Mouse (Mus musculus): ENCODE results near the gene 2010111I01Rik. TPM values are rescaled to one million over a fixed set of nuclear protein-coding genes. Genes with fewer than 3 reads are reported as not detected.

The 2010111I01Rik gene
- total and polyA plus RNA-seq, 3 experiments: 13.3 to 19.8 (median 14.4) TPM

GRCm38 (mm10) chr13:63146604-63147188 lies 182.0 kb downstream of the 2010111I01Rik start:
- no peaks in the 10 kb centered on the region for H3K36me3 ChIP-seq (replicated peaks in 1 of 2; ENCODE audit: control insufficient read depth in 1 of 2, insufficient read depth in 1 of 2, low read length in 1 of 2)
- H3K79me2 ChIP-seq (replicated peaks; ENCODE audit: control insufficient read depth, extremely low read depth, insufficient read depth, poor library complexity, severe bottlenecking): no peaks in the 10 kb centered on the region
- TF ChIP-seq PAX5 (IDR thresholded peaks at IDR 0.05; ENCODE audit: low read length) (no peak), EP300 (IDR thresholded peaks at IDR 0.05; ENCODE audit: low read length) (no peak), E2F4 (IDR thresholded peaks at IDR 0.05; ENCODE audit: insufficient replicate concordance, low read depth, low read length) (no peak), ZNF384 (IDR thresholded peaks at IDR 0.05; ENCODE audit: low read depth, low read length) (no peak), ZKSCAN1 (IDR thresholded peaks at IDR 0.05; ENCODE audit: borderline replicate concordance, low read depth, low read length) (no peak), NRF1 (IDR thresholded peaks at IDR 0.05; ENCODE audit: low read depth, low read length) (no peak), USF2 (conservative IDR thresholded peaks at IDR 0.05; ENCODE audit: low read depth, low read length) (no peak)
- no peaks in the 10 kb centered on the region for H3K9me3 ChIP-seq (replicated peaks; ENCODE audit: low read length)
- no peak overlapping the region for H3K4me3 ChIP-seq (replicated peaks in 1 of 3; ENCODE audit: low read depth in 2 of 3, low read length in 2 of 3, poor library complexity in 1 of 3)
- in situ Hi-C loops (cut with MboI; ENCODE audit: low pct_ligation_motif_present, low pct_unique_long_range_greater_than_20kb, low sequenced_read_pairs) (no loop called here), dilution Hi-C loops (cut with MboI; ENCODE audit: extremely low pct_ligation_motif_present, extremely low pct_unique_long_range_greater_than_20kb, low sequenced_read_pairs) (no loop called here)
- no peak overlapping the region for H3K9ac ChIP-seq (ENCODE audit: insufficient read depth, low read depth)
- no peak overlapping the region for H3K27ac ChIP-seq (ENCODE audit: insufficient read depth, low read depth)
- H3K4me2 ChIP-seq (ENCODE audit: insufficient read depth, low read depth, poor library complexity, severe bottlenecking): no peak overlapping the region
- no peak for DNase-seq (ENCODE audit: extremely low read depth)
- no peaks in the 10 kb centered on the region for H3K27me3 ChIP-seq (replicated peaks)
- H3K4me1 ChIP-seq (ENCODE audit: control insufficient read depth in 1 of 2, insufficient read depth in 2 of 2): peaks cover 0 to 6% of the 10 kb centered on the region in 2 experiments; a peak in 1 of 4 replicates

GRCm38 (mm10) chr13:63148157-63148556 lies 183.5 kb downstream of the 2010111I01Rik start:
- Histone ChIP-seq H3K27me3 (replicated peaks) (no peaks in the 10 kb centered on the region), H3K27ac (ENCODE audit: insufficient read depth, low read depth) (no peak overlapping the region)
- in situ Hi-C loops (cut with MboI; ENCODE audit: low pct_ligation_motif_present, low pct_unique_long_range_greater_than_20kb, low sequenced_read_pairs): no loop called here

GRCm38 (mm10) chr13:63150470-63151020 lies 185.9 kb downstream of the 2010111I01Rik start:
- no peak overlapping the region for H3K27ac ChIP-seq (ENCODE audit: insufficient read depth, low read depth)
- in situ Hi-C loops (cut with MboI; ENCODE audit: low pct_ligation_motif_present, low pct_unique_long_range_greater_than_20kb, low sequenced_read_pairs) (no loop called here), dilution Hi-C loops (cut with MboI; ENCODE audit: extremely low pct_ligation_motif_present, extremely low pct_unique_long_range_greater_than_20kb, low sequenced_read_pairs) (no loop called here)

More at GRCm38 (mm10) chr13:63148157-63148556, 183.5 kb downstream of the 2010111I01Rik start:
- dilution Hi-C loops (cut with MboI; ENCODE audit: extremely low pct_ligation_motif_present, extremely low pct_unique_long_range_greater_than_20kb, low sequenced_read_pairs): no loop called here
- TF ChIP-seq UBTF (IDR thresholded peaks at IDR 0.05; ENCODE audit: low read depth, low read length) (no peak), ZKSCAN1 (IDR thresholded peaks at IDR 0.05; ENCODE audit: borderline replicate concordance, low read depth, low read length) (no peak), EP300 (IDR thresholded peaks at IDR 0.05; ENCODE audit: low read length) (no peak), SMC3 (IDR thresholded peaks at IDR 0.05; ENCODE audit: low read depth, low read length) (no peak), ZMIZ1 (IDR thresholded peaks at IDR 0.05; ENCODE audit: low read depth, low read length) (no peak), JUN (IDR thresholded peaks at IDR 0.05; ENCODE audit: insufficient read depth, low read depth, low read length) (no peak), HCFC1 (IDR thresholded peaks at IDR 0.05; ENCODE audit: low read depth, low read length) (no peak), ETS1 (conservative IDR thresholded peaks at IDR 0.05; ENCODE audit: low read depth, low read length) (no peak), GABPA (IDR thresholded peaks at IDR 0.05; ENCODE audit: insufficient replicate concordance, low read depth, low read length) (no peak)
- Histone ChIP-seq H3K4me3 (replicated peaks in 1 of 3; ENCODE audit: low read depth in 2 of 3, low read length in 2 of 3, poor library complexity in 1 of 3) (no peak overlapping the region), H3K36me3 (replicated peaks in 1 of 2; ENCODE audit: control insufficient read depth in 1 of 2, insufficient read depth in 1 of 2, low read length in 1 of 2) (no peaks in the 10 kb centered on the region), H3K4me1 (ENCODE audit: control insufficient read depth in 1 of 2, insufficient read depth in 2 of 2) (peaks cover 0 to 9% of the 10 kb centered on the region in 2 experiments; a peak in 2 of 4 replicates), H3K79me2 (replicated peaks; ENCODE audit: control insufficient read depth, extremely low read depth, insufficient read depth, poor library complexity, severe bottlenecking) (no peaks in the 10 kb centered on the region), H3K9ac (ENCODE audit: insufficient read depth, low read depth) (no peak overlapping the region), H3K9me3 (replicated peaks; ENCODE audit: low read length) (no peaks in the 10 kb centered on the region), H3K4me2 (ENCODE audit: insufficient read depth, low read depth, poor library complexity, severe bottlenecking) (no peak overlapping the region)
- no peak for DNase-seq (ENCODE audit: extremely low read depth)

More at GRCm38 (mm10) chr13:63150470-63151020, 185.9 kb downstream of the 2010111I01Rik start:
- no peak overlapping the region for H3K9ac ChIP-seq (ENCODE audit: insufficient read depth, low read depth)
- no peaks in the 10 kb centered on the region for H3K9me3 ChIP-seq (replicated peaks; ENCODE audit: low read length)
- H3K4me1 ChIP-seq (ENCODE audit: control insufficient read depth in 1 of 2, insufficient read depth in 2 of 2): peaks cover 0 to 9% of the 10 kb centered on the region in 2 experiments; a peak in 2 of 4 replicates
- H3K27me3 ChIP-seq (replicated peaks): no peaks in the 10 kb centered on the region
- DNase-seq (ENCODE audit: extremely low read depth): no peak
- H3K4me2 ChIP-seq (ENCODE audit: insufficient read depth, low read depth, poor library complexity, severe bottlenecking): no peak overlapping the region
- H3K79me2 ChIP-seq (replicated peaks; ENCODE audit: control insufficient read depth, extremely low read depth, insufficient read depth, poor library complexity, severe bottlenecking): no peaks in the 10 kb centered on the region
- TF ChIP-seq JUN (IDR thresholded peaks at IDR 0.05; ENCODE audit: insufficient read depth, low read depth, low read length): no peak
- no peak for TF ChIP-seq CHD1 (IDR thresholded peaks at IDR 0.05; ENCODE audit: low read depth, low read length)
- TF ChIP-seq USF2 (conservative IDR thresholded peaks at IDR 0.05; ENCODE audit: low read depth, low read length): no peak
- no peak for TF ChIP-seq ETS1 (conservative IDR thresholded peaks at IDR 0.05; ENCODE audit: low read depth, low read length)
- no peak for TF ChIP-seq JUND (conservative IDR thresholded peaks at IDR 0.05; ENCODE audit: low read depth, low read length)
- no peak overlapping the region for H3K4me3 ChIP-seq (replicated peaks in 1 of 3; ENCODE audit: low read depth in 2 of 3, low read length in 2 of 3, poor library complexity in 1 of 3)
- no peaks in the 10 kb centered on the region for H3K36me3 ChIP-seq (replicated peaks in 1 of 2; ENCODE audit: control insufficient read depth in 1 of 2, insufficient read depth in 1 of 2, low read length in 1 of 2)

All from CH12.LX (cell line).